In the genomic region with DNA sequence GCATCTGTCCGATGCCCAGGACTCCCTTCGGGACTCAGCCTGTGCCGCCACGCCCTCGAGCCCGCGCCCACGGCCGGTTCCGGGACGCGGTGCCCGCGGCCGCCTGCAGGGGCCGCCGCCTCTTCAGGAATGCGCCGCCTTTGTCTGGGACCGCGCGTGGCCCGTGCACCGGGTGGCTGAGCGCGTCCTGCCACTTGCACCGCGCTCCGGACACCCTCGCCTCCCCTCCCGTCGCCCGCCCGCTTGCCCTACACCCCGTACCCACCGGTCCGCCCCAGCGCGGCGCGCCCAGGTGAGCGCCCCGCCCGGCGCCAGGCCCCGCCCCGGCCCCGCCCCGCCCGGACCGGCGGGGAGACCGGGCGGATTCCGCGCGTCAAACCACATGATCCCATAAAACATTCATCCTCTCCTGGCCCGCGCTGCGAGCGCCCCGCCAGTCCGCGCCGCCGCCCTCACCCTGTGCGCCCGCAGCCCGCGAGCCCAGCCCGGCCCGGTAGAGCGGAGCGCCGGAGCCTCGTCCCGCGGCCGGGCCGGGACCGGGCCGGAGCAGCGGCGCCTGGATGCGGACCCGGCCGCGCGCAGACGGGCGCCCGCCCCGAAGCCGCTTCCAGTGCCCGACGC, we compare ENCODE assay signal across 8 mouse cellular contexts. TPM values are rescaled to one million over a fixed set of nuclear protein-coding genes. Genes with fewer than 3 reads are reported as not detected.
A peak's percentile ranks its signal among the peaks of the same experiment; 100 is the strongest.
DNase-seq lines count a peak whose midpoint lies in the region; ATAC-seq and TF ChIP-seq lines count a peak whose summit lies in the region.

A gene (plus strand): TSS at position 402 of the 621 bp plus-strand sequence.

- peaks cover 39% of the 10 kb centered on the region for H3K4me1 ChIP-seq in forebrain, embryonic 16.5 days (replicated peaks; ENCODE audit: control insufficient read depth, insufficient read depth, low read length)
- H3K4me1 ChIP-seq in hindbrain, postnatal 0 days (ENCODE audit: insufficient read depth, low read length): peaks cover 20% of the 10 kb centered on the region
- H3K4me1 ChIP-seq in stomach, embryonic 14.5 days (ENCODE audit: control insufficient read depth, insufficient read depth, low read length): peaks cover 21% of the 10 kb centered on the region; the same call in 1 of the 2 replicates

- H3K27ac ChIP-seq in forebrain, embryonic 16.5 days (ENCODE audit: low read length): peak within 1 kb of the TSS; percentile 67
- peak within 1 kb of the TSS; percentile 75 for H3K27ac ChIP-seq in hindbrain, postnatal 0 days
- H3K27ac ChIP-seq in stomach, embryonic 14.5 days (ENCODE audit: low read length): no peak within 1 kb of the TSS

- intact Hi-C loops in left cerebral cortex, postnatal 36 days (cut with DNase I): loop anchor here (1.0 kb wide), 1 partner anchor 83 kb away; no protein-coding TSS in a partner anchor

- peak within 1 kb of the TSS; percentile 82 for H3K9ac ChIP-seq in forebrain, embryonic 16.5 days (replicated peaks; ENCODE audit: low read depth, low read length)
- peak within 1 kb of the TSS; percentile 79 for H3K9ac ChIP-seq in hindbrain, postnatal 0 days (replicated peaks; ENCODE audit: low read length)
- peak within 1 kb of the TSS; percentile 40; the same call in 1 of the 2 replicates for H3K9ac ChIP-seq in stomach, embryonic 14.5 days (replicated peaks; ENCODE audit: low read depth, low read length)

- no peak for DNase-seq in frontal cortex, postnatal 14 days (ENCODE audit: low spot score in 2 of 2)
- DNase-seq in cerebellum, adult 11 months: peak; percentile 82
- DNase-seq in hindbrain, postnatal 0 days (ENCODE audit: low spot score): peak; percentile 80
- peak; percentile 64 to 80 for DNase-seq in left cerebral cortex, postnatal 36 days (ENCODE audit: low spot score in 2 of 2)

- peak; percentile 41 for ATAC-seq in frontal cortex, adult (ENCODE audit: low TSS enrichment)
- ATAC-seq in forebrain, embryonic 16.5 days: peak; percentile 74
- peak; percentile 80 for ATAC-seq in hindbrain, postnatal 0 days
- ATAC-seq in megakaryocyte-erythroid progenitor cell, adult 5-6 weeks (replicated peaks; ENCODE audit: low FRiP score, low TSS enrichment, poor library complexity, severe bottlenecking): peak; percentile 40; the same call in 1 of the 2 replicates
- peak; percentile 70 for ATAC-seq in stomach, embryonic 14.5 days (ENCODE audit: insufficient number of reproducible peaks, insufficient read depth, low FRiP score, low read depth)

- H3K4me2 ChIP-seq in forebrain, embryonic 16.5 days (ENCODE audit: low read length): peak within 1 kb of the TSS; percentile 73
- peak within 1 kb of the TSS; percentile 91 for H3K4me2 ChIP-seq in hindbrain, postnatal 0 days (ENCODE audit: low read depth, low read length)
- H3K4me2 ChIP-seq in stomach, embryonic 14.5 days (replicated peaks; ENCODE audit: low read depth, low read length): peak within 1 kb of the TSS; percentile 99

- peak; percentile 39; the same call in 1 of the 2 replicates for TF ChIP-seq CTCF in hindbrain, postnatal 0 days (IDR thresholded peaks at IDR 0.05; ENCODE audit: low read depth)

- H3K4me3 ChIP-seq in forebrain, embryonic 16.5 days (replicated peaks; ENCODE audit: low read length): peak within 1 kb of the TSS; percentile 72
- H3K4me3 ChIP-seq in hindbrain, postnatal 0 days (ENCODE audit: low read length): peak within 1 kb of the TSS; percentile 67
- peak within 1 kb of the TSS; percentile 60 for H3K4me3 ChIP-seq in stomach, embryonic 14.5 days (ENCODE audit: low read depth, low read length)

- H3K9me3 ChIP-seq in forebrain, embryonic 16.5 days (ENCODE audit: control insufficient read depth, low read length): no peaks in the 10 kb centered on the region
- H3K9me3 ChIP-seq in hindbrain, postnatal 0 days (ENCODE audit: low read length): no peaks in the 10 kb centered on the region
- H3K9me3 ChIP-seq in stomach, embryonic 14.5 days (ENCODE audit: control insufficient read depth, low read depth, low read length): no peaks in the 10 kb centered on the region

- WGBS in forebrain, embryonic 16.5 days: 0% methylated on average over 64 of the region's 96 CpGs
- WGBS in hindbrain, postnatal 0 days: under 1% methylated on average over 75 of the region's 96 CpGs
- WGBS in stomach, embryonic 14.5 days: under 1% methylated on average over 64 of the region's 96 CpGs

- 0 out of 2 replicates have a peak, but pooled peaks cover 2% of the 10 kb centered on the region for H3K27me3 ChIP-seq in forebrain, embryonic 16.5 days (replicated peaks; ENCODE audit: control insufficient read depth, insufficient read depth, low read length)
- H3K27me3 ChIP-seq in hindbrain, postnatal 0 days (ENCODE audit: insufficient read depth, low read length): no peaks in the 10 kb centered on the region
- H3K27me3 ChIP-seq in stomach, embryonic 14.5 days (ENCODE audit: control insufficient read depth, insufficient read depth, low read length): peaks cover 10% of the 10 kb centered on the region; the same call in 1 of the 2 replicates

- H3K36me3 ChIP-seq in forebrain, embryonic 16.5 days (ENCODE audit: control insufficient read depth, insufficient read depth): no peaks in the 10 kb centered on the region
- H3K36me3 ChIP-seq in hindbrain, postnatal 0 days (ENCODE audit: insufficient read depth, low read length): no peaks in the 10 kb centered on the region
- H3K36me3 ChIP-seq in stomach, embryonic 14.5 days (ENCODE audit: control insufficient read depth, insufficient read depth, low read length): no peaks in the 10 kb centered on the region

RNA-seq across cellular contexts. Expression of the gene that starts here (rescaled TPM):
- polyA plus RNA-seq in forebrain, embryonic 16.5 days (2015; fragmentation: Nextera tagmentation; extraction: Ambion mirVana): 21.7 and 24.4 TPM in 2 replicates
- 38.2 and 55.7 TPM in 2 replicates for total RNA-seq in hindbrain, postnatal 0 days (2014; rRNA removed)
- 20.4 and 23.1 TPM in 2 replicates for polyA plus RNA-seq in hindbrain, postnatal 0 days (2015; fragmentation: Nextera tagmentation; extraction: Ambion mirVana)
- 100 to 1,000 TPM; 128 to 164 TPM for total RNA-seq in left cerebral cortex, postnatal 36 days (2021)
- not detected in 2 replicates for total RNA-seq in megakaryocyte-erythroid progenitor cell, adult 5-6 weeks (2014; fragmentation: Nextera tagmentation)
- 0.30 and 0.38 TPM in 2 replicates for total RNA-seq in megakaryocyte-erythroid progenitor cell, adult 5-6 weeks (2017)
- 2.1 and 3.6 TPM in 2 replicates for polyA plus RNA-seq in stomach, embryonic 14.5 days (2014; fragmentation: Nextera tagmentation; extraction: Ambion mirVana)

Comparison
In these comparisons a context has a peak if more than half of its experiments do, and no peak if none do; other contexts are left out.
1. RNA of the gene that starts here (total RNA-seq): 128 to 164 TPM in left cerebral cortex, postnatal 36 days and 38.2 to 55.7 TPM in hindbrain, postnatal 0 days; 0.30 to 0.38 TPM in megakaryocyte-erythroid progenitor cell, adult 5-6 weeks; every median in the first group is over 10 times any median in the second.
2. Peak in ATAC-seq in megakaryocyte-erythroid progenitor cell, adult 5-6 weeks; RNA of the gene not detected or under 1 TPM.
3. DNase-seq: peak in cerebellum, adult 11 months (single experiment), hindbrain, postnatal 0 days (single experiment) and left cerebral cortex, postnatal 36 days (2 of 2); none in frontal cortex, postnatal 14 days (0 of 2).
4. Peak in every context shown above with its lines, with median percentiles within 50 percentile points of each other: ATAC-seq, H3K4me2 ChIP-seq, H3K4me3 ChIP-seq and H3K9ac ChIP-seq.